Mouse (Mus musculus): Measurements from ENCODE around the gene Gorasp1. TPM values are rescaled to one million over a fixed set of nuclear protein-coding genes. Genes with fewer than 3 reads are reported as not detected.

Gene Gorasp1
- polyA plus RNA-seq, 1 experiment: 10.5 TPM

DNA sequence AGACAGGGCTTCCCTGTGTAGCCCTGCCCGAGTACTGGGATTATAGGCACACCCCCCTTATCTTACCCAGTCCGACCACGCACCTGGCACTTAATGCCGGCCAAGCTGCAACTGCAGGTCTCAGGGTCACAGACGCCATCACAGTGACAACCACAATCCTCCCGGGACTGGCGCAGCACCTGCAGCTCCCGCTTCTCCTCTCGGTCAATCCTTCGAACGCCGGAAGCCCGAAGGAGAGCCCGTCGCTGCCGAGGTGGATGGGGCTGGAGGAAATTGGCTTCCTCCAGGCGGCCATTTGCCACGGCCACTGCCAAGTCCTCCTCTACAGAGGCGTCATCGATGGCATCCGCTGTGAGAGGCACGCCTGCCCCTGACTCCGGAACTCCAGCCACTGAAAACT, 35.9 kb upstream of the Gorasp1 start:
- Histone ChIP-seq H3K79me2 (ENCODE audit: control insufficient read depth, insufficient read depth) (peaks cover 12% of the 10 kb centered on the region), H3K27me3 (ENCODE audit: control insufficient read depth, insufficient read depth, insufficient read length) (no peaks in the 10 kb centered on the region), H3K4me3 (no peak overlapping the region), H3ac (ENCODE audit: control insufficient read depth, insufficient read length) (no peak overlapping the region), H3K36me3 (ENCODE audit: control insufficient read depth, insufficient read depth) (peaks cover 8% of the 10 kb centered on the region), H3K4me2 (ENCODE audit: low read depth) (no peak overlapping the region)
- no peak for TF ChIP-seq MAX (IDR thresholded peaks at IDR 0.05; ENCODE audit: low read depth)
- TF ChIP-seq POLR2A (IDR thresholded peaks at IDR 0.05; ENCODE audit: insufficient read length, low read depth): no peak
- TF ChIP-seq POLR2AphosphoS2 (IDR thresholded peaks at IDR 0.05; ENCODE audit: insufficient read length, low read depth): no peak
- TF ChIP-seq TCF3 (IDR thresholded peaks at IDR 0.05; ENCODE audit: insufficient read length, low read depth): no peak
- TF ChIP-seq MYOG (IDR thresholded peaks at IDR 0.05; ENCODE audit: control insufficient read depth in 1 of 3, insufficient read depth in 1 of 3, insufficient read length in 2 of 3, low read depth in 2 of 3): no peak
- TF ChIP-seq REST (IDR thresholded peaks at IDR 0.05; ENCODE audit: insufficient read depth, insufficient read length): no peak
- no peak for TF ChIP-seq CEBPB (IDR thresholded peaks at IDR 0.05; ENCODE audit: insufficient read depth, poor library complexity, severe bottlenecking)
- TF ChIP-seq TCF12 (IDR thresholded peaks at IDR 0.05; ENCODE audit: insufficient read depth, poor library complexity, severe bottlenecking): no peak
- no peak for TF ChIP-seq E2F4 (IDR thresholded peaks at IDR 0.05; ENCODE audit: insufficient read depth)
- no peak for TF ChIP-seq MYOD1 (IDR thresholded peaks at IDR 0.05; ENCODE audit: control insufficient read depth in 1 of 3, insufficient read length in 2 of 3, low read depth in 2 of 3)

DNA sequence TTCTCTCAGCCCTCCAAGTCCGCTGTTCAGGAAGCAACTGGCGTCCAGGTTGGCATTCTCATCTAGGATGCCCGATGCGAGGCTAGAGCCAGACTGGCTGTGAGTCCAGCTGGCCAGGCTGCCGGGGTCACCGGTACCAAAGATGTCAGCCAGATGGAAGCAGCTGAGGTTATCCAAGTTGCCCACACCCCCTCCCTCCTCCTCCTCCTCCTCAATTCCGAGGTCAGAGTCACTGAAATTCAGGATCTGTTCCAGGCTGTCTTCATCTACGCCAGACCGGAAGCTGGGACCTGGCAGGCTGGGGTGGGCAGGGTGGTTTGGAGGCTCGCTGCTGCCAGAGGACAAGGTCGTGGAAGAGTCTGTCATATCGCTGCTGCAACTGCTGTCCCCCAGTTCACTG, 35.2 kb upstream of the Gorasp1 start:
- no peak for TF ChIP-seq REST (IDR thresholded peaks at IDR 0.05; ENCODE audit: insufficient read depth, insufficient read length)
- no peak for TF ChIP-seq E2F4 (IDR thresholded peaks at IDR 0.05; ENCODE audit: insufficient read depth)
- no peak for TF ChIP-seq TCF3 (IDR thresholded peaks at IDR 0.05; ENCODE audit: insufficient read length, low read depth)
- no peak for TF ChIP-seq POLR2AphosphoS2 (IDR thresholded peaks at IDR 0.05; ENCODE audit: insufficient read length, low read depth)
- TF ChIP-seq CEBPB (IDR thresholded peaks at IDR 0.05; ENCODE audit: insufficient read depth, poor library complexity, severe bottlenecking): no peak
- TF ChIP-seq USF1 (IDR thresholded peaks at IDR 0.05; ENCODE audit: low read depth): no peak
- no peak for TF ChIP-seq TCF12 (IDR thresholded peaks at IDR 0.05; ENCODE audit: insufficient read depth, poor library complexity, severe bottlenecking)
- TF ChIP-seq MYOD1 (IDR thresholded peaks at IDR 0.05; ENCODE audit: control insufficient read depth in 1 of 3, insufficient read length in 2 of 3, low read depth in 2 of 3): no peak
- no peak for TF ChIP-seq SRF (IDR thresholded peaks at IDR 0.05; ENCODE audit: control insufficient read depth, insufficient read length, low read depth)
- no peak for TF ChIP-seq MYOG (IDR thresholded peaks at IDR 0.05; ENCODE audit: control insufficient read depth in 1 of 3, insufficient read depth in 1 of 3, insufficient read length in 2 of 3, low read depth in 2 of 3)
- TF ChIP-seq MAX (IDR thresholded peaks at IDR 0.05; ENCODE audit: low read depth): no peak
- TF ChIP-seq POLR2A (IDR thresholded peaks at IDR 0.05; ENCODE audit: insufficient read length, low read depth): no peak
- H3K79me2 ChIP-seq (ENCODE audit: control insufficient read depth, insufficient read depth): peaks cover 6% of the 10 kb centered on the region
- no peaks in the 10 kb centered on the region for H3K27me3 ChIP-seq (ENCODE audit: control insufficient read depth, insufficient read depth, insufficient read length)
- no peak overlapping the region for H3K4me3 ChIP-seq
- no peak overlapping the region for H3ac ChIP-seq (ENCODE audit: control insufficient read depth, insufficient read length)
- no peak overlapping the region for H3K4me2 ChIP-seq (ENCODE audit: low read depth)
- peaks cover 8% of the 10 kb centered on the region for H3K36me3 ChIP-seq (ENCODE audit: control insufficient read depth, insufficient read depth)

GRCm38 (mm10) chr9:119972166-119972565, 34.8 kb upstream of the Gorasp1 start:
- Histone ChIP-seq H3ac (ENCODE audit: control insufficient read depth, insufficient read length) (no peak overlapping the region), H3K79me2 (ENCODE audit: control insufficient read depth, insufficient read depth) (peaks cover 5% of the 10 kb centered on the region), H3K27me3 (ENCODE audit: control insufficient read depth, insufficient read depth, insufficient read length) (no peaks in the 10 kb centered on the region), H3K4me2 (ENCODE audit: low read depth) (no peak overlapping the region), H3K36me3 (ENCODE audit: control insufficient read depth, insufficient read depth) (peaks cover 8% of the 10 kb centered on the region), H3K4me3 (no peak overlapping the region)
- no peak for TF ChIP-seq E2F4 (IDR thresholded peaks at IDR 0.05; ENCODE audit: insufficient read depth)
- TF ChIP-seq MAX (IDR thresholded peaks at IDR 0.05; ENCODE audit: low read depth): no peak
- TF ChIP-seq SRF (IDR thresholded peaks at IDR 0.05; ENCODE audit: control insufficient read depth, insufficient read length, low read depth): no peak
- TF ChIP-seq POLR2A (IDR thresholded peaks at IDR 0.05; ENCODE audit: insufficient read length, low read depth): no peak
- TF ChIP-seq TCF3 (IDR thresholded peaks at IDR 0.05; ENCODE audit: insufficient read length, low read depth): no peak
- no peak for TF ChIP-seq CEBPB (IDR thresholded peaks at IDR 0.05; ENCODE audit: insufficient read depth, poor library complexity, severe bottlenecking)
- TF ChIP-seq MYOD1 (IDR thresholded peaks at IDR 0.05; ENCODE audit: control insufficient read depth in 1 of 3, insufficient read length in 2 of 3, low read depth in 2 of 3): no peak
- no peak for TF ChIP-seq POLR2AphosphoS2 (IDR thresholded peaks at IDR 0.05; ENCODE audit: insufficient read length, low read depth)
- TF ChIP-seq TCF12 (IDR thresholded peaks at IDR 0.05; ENCODE audit: insufficient read depth, poor library complexity, severe bottlenecking): no peak
- no peak for TF ChIP-seq USF1 (IDR thresholded peaks at IDR 0.05; ENCODE audit: low read depth)
- TF ChIP-seq REST (IDR thresholded peaks at IDR 0.05; ENCODE audit: insufficient read depth, insufficient read length): no peak
- no peak for TF ChIP-seq MYOG (IDR thresholded peaks at IDR 0.05; ENCODE audit: control insufficient read depth in 1 of 3, insufficient read depth in 1 of 3, insufficient read length in 2 of 3, low read depth in 2 of 3)

- no peak for TF ChIP-seq SRF (IDR thresholded peaks at IDR 0.05; ENCODE audit: control insufficient read depth, insufficient read length, low read depth)
- TF ChIP-seq CEBPB (IDR thresholded peaks at IDR 0.05; ENCODE audit: insufficient read depth, poor library complexity, severe bottlenecking): no peak
- no peak for TF ChIP-seq POLR2A (IDR thresholded peaks at IDR 0.05; ENCODE audit: insufficient read length, low read depth)
- no peak for TF ChIP-seq REST (IDR thresholded peaks at IDR 0.05; ENCODE audit: insufficient read depth, insufficient read length)
- no peak for TF ChIP-seq TCF3 (IDR thresholded peaks at IDR 0.05; ENCODE audit: insufficient read length, low read depth)
- TF ChIP-seq USF1 (IDR thresholded peaks at IDR 0.05; ENCODE audit: low read depth): no peak
- no peak for TF ChIP-seq POLR2AphosphoS2 (IDR thresholded peaks at IDR 0.05; ENCODE audit: insufficient read length, low read depth)
- TF ChIP-seq TCF12 (IDR thresholded peaks at IDR 0.05; ENCODE audit: insufficient read depth, poor library complexity, severe bottlenecking): no peak
- TF ChIP-seq E2F4 (IDR thresholded peaks at IDR 0.05; ENCODE audit: insufficient read depth): no peak
- TF ChIP-seq MYOD1 (IDR thresholded peaks at IDR 0.05; ENCODE audit: control insufficient read depth in 1 of 3, insufficient read length in 2 of 3, low read depth in 2 of 3): no peak
- Histone ChIP-seq H3K4me2 (ENCODE audit: low read depth) (no peak overlapping the region), H3ac (ENCODE audit: control insufficient read depth, insufficient read length) (no peak overlapping the region), H3K79me2 (ENCODE audit: control insufficient read depth, insufficient read depth) (no peaks in the 10 kb centered on the region), H3K36me3 (ENCODE audit: control insufficient read depth, insufficient read depth) (peaks cover 8% of the 10 kb centered on the region), H3K4me3 (no peak overlapping the region), H3K27me3 (ENCODE audit: control insufficient read depth, insufficient read depth, insufficient read length) (no peaks in the 10 kb centered on the region)
These were observed 33.6 kb upstream of the Gorasp1 start for GRCm38 (mm10) chr9:119970763-119971656.
